Mouse (Mus musculus): ENCODE results near the gene Wfdc2.
"Not testable (repeated sequence)": the region's sequence is repeated elsewhere in the genome, so short reads cannot be mapped to it uniquely, and the experiment has no call there.

The Wfdc2 gene

GRCm38 (mm10) chr2:164544454-164545097 is 17.6 kb upstream of the Wfdc2 start:
- DNase-seq (ENCODE audit: extremely low spot score, low read depth, low spot score), result no peak

DNA sequence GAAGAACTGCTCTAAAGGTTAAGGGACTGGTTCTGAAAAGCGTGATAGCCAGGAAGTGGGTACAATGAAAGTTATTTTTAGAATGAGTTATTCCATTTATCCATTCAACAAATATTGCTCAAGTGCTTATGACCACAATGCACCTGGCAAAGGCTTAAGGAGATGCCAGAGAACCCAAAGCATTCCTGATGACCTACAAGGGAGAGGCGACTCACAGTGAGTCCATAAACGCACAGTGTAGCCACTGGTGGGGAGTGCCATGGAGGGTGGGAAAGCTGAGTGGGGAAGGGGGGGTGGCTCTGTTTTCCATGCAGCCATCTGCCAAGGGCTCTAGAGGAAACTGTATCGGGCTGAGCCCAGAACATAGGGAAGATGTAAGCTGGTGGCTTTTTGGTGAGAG is 12.9 kb upstream of the Wfdc2 start:
- DNase-seq (ENCODE audit: extremely low spot score, low read depth, low spot score), result no peak

DNA sequence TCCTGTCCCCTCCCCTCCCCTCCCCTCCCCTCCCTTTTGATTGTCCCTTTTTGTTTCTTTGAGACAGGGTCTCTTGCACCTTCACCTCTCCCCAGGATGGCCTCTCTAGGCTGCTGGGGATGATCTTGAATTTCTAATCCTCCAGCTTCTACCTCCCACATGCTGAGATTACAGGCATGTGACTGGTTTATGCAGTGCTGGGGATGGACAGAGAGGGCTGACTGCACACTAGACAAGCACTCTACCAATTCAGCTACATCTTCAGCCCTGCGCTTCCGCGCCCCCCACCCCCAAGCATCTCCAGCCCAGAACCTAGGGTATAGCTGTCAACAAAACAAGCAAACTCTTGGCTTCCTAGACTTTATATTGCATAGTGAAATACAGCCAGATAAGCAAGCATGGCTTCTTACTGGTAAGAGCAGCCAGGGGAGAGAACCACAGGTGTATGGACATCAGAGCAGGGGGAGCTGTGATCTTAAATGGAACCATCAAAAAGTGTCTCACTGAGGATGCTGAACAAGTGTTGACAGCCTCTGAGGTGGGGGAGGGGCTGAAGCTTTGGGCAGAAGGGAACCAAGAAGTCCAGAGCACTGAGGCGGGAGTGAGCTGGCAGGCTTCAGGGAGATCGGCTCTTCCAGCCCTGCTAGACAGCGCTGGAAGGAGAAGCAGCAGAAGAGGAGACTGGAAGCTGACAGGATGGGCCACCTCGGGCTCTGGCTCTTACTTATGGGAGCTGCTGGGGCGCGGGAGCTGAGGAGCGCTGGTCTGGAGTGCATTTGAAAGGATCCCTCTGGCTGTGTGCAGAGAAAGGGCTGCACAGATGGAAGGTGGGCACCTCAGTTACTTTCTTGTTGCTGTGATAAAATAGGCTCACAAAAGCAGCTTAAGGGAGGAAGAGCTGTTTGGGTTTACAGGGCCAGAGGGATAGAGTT is 12.0 kb upstream of the Wfdc2 start:
- DNase-seq (ENCODE audit: extremely low spot score, low read depth, low spot score), result no peak

DNA sequence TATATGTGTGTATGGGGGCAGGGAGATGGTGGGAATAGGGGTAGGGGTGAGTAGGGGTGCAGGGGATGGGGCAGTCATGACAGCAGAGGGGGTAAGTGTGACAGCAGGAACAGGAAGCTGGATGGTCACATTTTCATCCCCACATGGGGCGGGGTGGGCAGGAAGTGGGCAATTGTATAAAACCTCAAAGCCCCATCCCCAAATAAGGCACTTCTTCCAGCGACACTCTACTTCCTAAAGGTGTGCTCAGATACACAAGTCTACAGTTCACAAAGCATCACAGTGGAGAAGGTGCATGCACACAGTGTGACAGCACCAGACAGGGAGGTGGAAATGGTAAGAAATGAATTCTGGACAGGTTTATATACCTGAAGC is 11.3 kb upstream of the Wfdc2 start:
- no peak for DNase-seq (ENCODE audit: extremely low spot score, low read depth, low spot score)

- DNase-seq (ENCODE audit: extremely low spot score, low read depth, low spot score), result no peak
These were observed 10.7 kb upstream of the Wfdc2 start for GRCm38 (mm10) chr2:164551502-164551901.

DNA sequence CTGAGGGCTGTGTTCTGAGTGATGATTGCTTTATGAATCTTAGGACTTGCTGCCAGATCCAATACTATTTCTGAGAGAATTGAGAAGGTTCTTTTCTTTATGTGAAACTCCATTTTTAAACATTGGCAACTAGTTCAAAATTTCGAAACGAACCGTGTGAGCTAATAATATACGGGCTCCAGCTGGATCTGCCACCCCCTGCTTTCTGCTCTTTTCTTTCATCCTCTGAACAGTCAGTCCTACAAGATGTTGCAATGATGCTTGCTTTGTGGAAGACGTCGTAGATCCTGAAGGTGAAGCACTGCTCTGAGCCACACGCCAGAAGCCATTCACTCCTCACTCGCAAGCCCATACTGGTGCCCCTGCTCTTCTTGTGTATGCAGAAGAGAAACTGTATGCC is 3.8 kb upstream of the Wfdc2 start:
- no peak for DNase-seq (ENCODE audit: extremely low spot score, low read depth, low spot score)

GRCm38 (mm10) chr2:164558991-164559645 is 3.1 kb upstream of the Wfdc2 start:
- DNase-seq (ENCODE audit: extremely low spot score, low read depth, low spot score), result no peak

DNA sequence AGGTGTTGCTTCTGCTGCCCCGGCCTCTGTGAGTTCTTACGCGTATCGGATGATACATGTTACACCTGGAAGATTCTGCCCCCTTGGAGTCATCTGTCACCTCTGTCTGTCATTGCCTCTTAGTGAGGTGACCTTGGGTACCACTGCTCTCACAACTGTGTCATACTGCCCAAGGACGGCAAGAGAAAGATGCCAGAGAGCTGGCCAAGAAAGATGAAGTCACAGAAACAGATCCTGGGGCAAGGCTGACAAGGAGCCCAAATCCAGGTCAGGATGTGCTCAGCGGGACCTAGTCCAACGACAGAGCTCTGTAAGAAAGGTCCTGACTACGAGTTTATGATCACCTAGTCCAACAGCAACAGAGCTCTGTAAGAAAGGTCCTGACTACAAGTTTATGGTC is 2.1 kb upstream of the Wfdc2 start:
- DNase-seq (ENCODE audit: extremely low spot score, low read depth, low spot score), result no peak

DNA sequence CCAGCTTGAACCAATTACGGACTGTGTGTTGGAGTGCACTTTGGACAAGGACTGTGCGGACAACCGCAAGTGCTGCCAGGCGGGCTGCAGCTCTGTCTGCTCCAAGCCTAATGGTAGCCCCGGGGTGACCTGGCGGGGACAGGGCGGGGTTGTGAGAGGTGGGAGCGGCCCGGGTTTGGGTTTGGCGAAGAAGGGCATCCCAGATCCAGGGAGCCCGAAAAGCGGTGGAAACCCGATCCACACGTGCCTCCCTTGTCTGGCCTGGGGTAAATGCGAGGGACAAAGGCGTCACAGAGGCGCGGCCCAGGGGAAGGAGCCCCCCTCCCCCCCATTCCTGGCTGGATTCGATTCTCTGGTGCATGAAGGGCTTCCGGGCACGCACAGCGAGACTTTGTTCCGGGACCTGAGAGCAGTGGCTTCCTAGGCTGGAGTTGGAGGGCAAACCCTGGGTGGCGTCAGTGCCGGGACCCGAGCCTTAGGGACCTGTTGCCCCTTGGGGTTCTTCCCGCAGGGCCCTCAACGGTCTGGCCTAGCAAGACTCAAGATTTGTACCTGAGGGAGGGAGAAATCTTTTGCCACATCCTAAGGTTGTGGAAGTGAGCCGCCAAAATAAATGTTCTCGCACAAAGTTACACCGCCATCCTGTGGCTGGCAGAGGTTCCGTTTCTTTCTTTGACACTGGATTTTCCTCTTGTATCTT is 1.3 kb downstream of the Wfdc2 start:
- peak; percentile 28 for DNase-seq (ENCODE audit: extremely low spot score, low read depth, low spot score)

- no peak for DNase-seq (ENCODE audit: extremely low spot score, low read depth, low spot score)
These were observed 2.1 kb downstream of the Wfdc2 start for GRCm38 (mm10) chr2:164564346-164564745.

GRCm38 (mm10) chr2:164566997-164567396 is 4.8 kb downstream of the Wfdc2 start:
- no peak for DNase-seq (ENCODE audit: extremely low spot score, low read depth, low spot score)

DNA sequence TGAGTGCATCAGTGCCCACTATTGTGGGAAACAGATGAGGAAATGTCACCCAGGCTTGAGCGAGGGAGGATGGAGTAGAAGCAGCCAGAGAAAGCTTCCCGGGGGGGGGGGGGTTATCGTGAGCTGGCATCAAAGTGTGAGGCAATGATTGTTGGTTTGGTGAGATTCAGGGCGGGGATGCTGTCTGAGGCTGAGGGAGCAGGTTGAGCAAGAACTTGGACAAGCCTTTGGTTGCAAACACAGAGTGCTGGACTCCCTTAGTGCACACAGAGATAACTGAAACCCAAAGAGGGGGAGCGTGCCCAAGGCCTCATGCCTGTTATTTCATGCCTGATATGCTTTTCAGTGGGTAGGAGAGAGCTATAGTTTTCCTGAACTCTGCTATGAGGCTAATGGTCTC is 5.2 kb downstream of the Wfdc2 start:
- DNase-seq (ENCODE audit: extremely low spot score, low read depth, low spot score), result no peak

DNA sequence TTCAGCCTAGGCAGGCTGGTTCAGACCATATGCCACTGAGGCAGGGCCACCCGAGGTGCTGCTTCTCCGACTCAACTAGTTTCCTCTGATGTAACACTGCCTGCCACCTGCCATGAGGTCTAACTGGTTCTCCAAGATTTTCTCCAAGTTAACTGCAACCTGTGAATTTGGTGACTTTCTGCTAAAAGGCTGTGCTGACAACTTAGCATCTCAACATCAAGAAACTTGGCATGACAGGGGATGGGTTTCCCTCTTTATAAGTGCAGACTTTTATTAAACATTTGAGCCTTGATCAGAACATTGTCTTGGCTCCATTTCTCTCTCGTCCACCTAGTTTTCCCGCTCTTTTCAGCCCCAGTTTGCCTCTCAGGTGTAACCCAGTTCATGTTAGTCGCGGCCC is 11.1 kb downstream of the Wfdc2 start, which contains the start of gene Spint3:
Spint3 (minus strand) TSS at position 101 of the 400 bp plus-strand sequence.
- not testable (repeated sequence) for DNase-seq (ENCODE audit: extremely low spot score, low read depth, low spot score)

DNA sequence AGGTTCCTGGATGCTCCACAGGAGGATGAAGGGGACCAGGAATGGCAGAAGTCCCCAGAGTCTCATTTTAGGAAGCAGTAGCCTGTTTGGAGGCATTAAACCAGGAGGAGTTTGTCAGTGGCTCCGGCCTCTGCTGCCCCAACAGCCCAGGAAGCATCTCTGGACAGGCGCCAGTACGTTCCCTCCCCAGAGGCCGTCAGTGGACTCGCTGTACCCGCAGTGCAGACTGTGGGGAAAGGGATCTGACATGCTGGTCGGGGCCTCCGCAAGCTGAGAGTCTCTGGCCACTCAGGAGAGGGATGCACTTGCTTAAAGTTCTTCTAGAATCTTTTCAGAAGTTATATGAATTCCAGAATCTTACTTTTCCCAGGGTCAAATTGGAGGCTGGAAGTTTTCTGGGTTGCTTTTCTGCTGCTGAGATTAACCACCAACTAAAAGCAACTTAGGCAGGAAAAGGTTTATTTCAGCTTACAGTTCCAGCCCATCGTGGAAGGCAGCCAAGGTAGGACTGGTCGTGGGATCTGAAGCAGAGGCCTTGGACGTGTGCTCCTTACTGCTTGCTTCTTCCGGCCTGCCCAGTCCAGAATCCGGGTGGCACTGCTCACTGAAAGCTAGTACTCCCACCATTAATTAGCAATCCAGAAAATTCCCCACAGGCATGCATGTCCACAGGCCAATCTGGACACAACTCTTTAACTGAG is 23.0 kb downstream of the Wfdc2 start, which contains the start of gene Wfdc6a:
Wfdc6a (minus strand) TSS at position 423 of the 701 bp plus-strand sequence.
- DNase-seq (ENCODE audit: extremely low spot score, low read depth, low spot score), result not testable (repeated sequence)

GRCm38 (mm10) chr2:164592014-164592413 is 29.8 kb downstream of the Wfdc2 start:
- peak; percentile 72 for DNase-seq (ENCODE audit: extremely low spot score, low read depth, low spot score)

GRCm38 (mm10) chr2:164593494-164593893 is 31.3 kb downstream of the Wfdc2 start, which contains the start of gene Eppin:
Gene Eppin, minus strand, starts transcription at chr2:164593594.
- no peak for DNase-seq (ENCODE audit: extremely low spot score, low read depth, low spot score)

DNA sequence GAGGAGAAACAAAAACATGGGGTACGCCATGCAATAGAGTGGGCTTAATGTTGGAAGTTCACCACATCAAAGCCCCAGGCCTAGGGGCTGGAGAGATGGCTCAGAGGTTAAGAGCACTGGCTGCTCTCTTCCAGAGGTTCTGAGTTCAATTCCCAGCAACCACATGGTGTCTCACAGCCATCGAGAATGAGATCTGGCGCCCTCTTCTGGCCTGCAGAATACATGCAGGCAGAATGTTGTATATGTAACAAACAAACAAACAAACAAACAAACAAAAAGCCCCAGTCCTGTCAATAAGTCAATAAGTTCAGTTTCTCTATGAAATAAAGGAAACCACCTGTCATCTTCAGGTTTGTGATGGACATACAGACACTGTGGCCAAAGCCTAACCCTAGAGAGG is 38.0 kb downstream of the Wfdc2 start:
- DNase-seq (ENCODE audit: extremely low spot score, low read depth, low spot score), result no peak

DNA sequence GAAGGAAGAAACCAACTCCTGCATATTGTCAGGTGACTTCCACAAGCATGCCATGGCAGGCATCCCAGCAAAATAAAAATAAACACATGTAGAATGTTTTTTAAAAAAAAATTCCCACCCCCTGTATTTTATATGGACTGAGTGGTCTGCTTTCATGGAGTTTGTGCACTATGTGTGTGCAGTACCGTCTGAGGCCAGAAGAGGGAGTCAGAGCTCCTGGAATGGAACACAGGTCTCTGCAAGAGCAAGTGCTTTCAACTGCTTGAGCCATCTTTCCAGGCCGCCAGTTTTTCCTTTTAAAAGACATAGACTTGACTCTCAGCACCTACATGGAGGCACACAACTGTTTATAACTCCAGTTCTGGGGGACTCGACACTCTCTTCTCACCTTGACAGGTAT is 41.3 kb downstream of the Wfdc2 start:
- no peak for DNase-seq (ENCODE audit: extremely low spot score, low read depth, low spot score)

DNA sequence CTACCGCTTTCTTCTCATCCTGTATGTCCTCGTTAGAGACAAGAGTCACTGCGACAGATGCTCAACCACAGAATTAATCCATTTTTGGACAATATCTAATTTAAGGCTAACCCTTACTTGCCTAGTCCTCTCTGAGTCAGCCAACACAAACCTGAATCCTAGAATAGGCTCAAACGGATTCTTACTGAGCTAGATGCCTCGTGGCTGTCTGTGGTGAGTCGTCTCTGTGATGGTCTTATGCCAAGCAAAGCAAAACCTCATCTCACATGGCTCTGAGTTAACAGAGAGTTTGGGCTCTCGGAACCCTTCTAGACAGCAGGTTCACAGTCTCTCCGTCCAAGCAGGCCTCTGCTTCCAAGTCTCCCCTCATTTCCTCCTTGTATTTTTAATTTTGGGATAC is 42.2 kb downstream of the Wfdc2 start:
- no peak for DNase-seq (ENCODE audit: extremely low spot score, low read depth, low spot score)

- no peak for DNase-seq (ENCODE audit: extremely low spot score, low read depth, low spot score)
These were observed 46.6 kb downstream of the Wfdc2 start for GRCm38 (mm10) chr2:164608781-164609180.
